Comparison of ENCODE assay signal across 16 mouse cellular contexts in genomic region chr17:87520841-87521240, GRCm38 (mm10).
"Had no signal": no experiment of that assay in that cellular context is flagged by ENCODE, and none has a peak within 500 bp of the region (broad histone marks: within the 10 kb centered on the region; RNA-seq: fewer than 3 reads in every experiment).

No protein-coding gene starts in this region.

- H3K27me3 ChIP-seq: lung, embryonic 15.5 days; midbrain, embryonic 12.5 days; neural tube, embryonic 12.5 days; stomach, embryonic 15.5 days had no signal

- H3K9ac ChIP-seq: liver, postnatal 0 days; lung, embryonic 15.5 days; midbrain, embryonic 12.5 days; neural tube, embryonic 12.5 days; stomach, embryonic 15.5 days had no signal

- H3K27ac ChIP-seq: macrophage; neural tube, embryonic 12.5 days; stomach, embryonic 15.5 days; stomach, postnatal 0 days had no signal

- H3K9me3 ChIP-seq: lung, embryonic 15.5 days; megakaryocyte, embryonic 14.5 days; midbrain, embryonic 12.5 days; neural tube, embryonic 12.5 days; stomach, embryonic 15.5 days had no signal

- H3K4me2 ChIP-seq: lung, embryonic 15.5 days; midbrain, embryonic 12.5 days; neural tube, embryonic 12.5 days; stomach, embryonic 15.5 days had no signal

- H3K4me3 ChIP-seq: lung, embryonic 15.5 days; megakaryocyte, embryonic 14.5 days; midbrain, embryonic 12.5 days; neural tube, embryonic 12.5 days; stomach, embryonic 15.5 days had no signal

- ATAC-seq: liver, postnatal 0 days; lung, postnatal 0 days had no signal

- H3K36me3 ChIP-seq: lung, embryonic 15.5 days; midbrain, embryonic 12.5 days; neural tube, embryonic 12.5 days; stomach, embryonic 15.5 days had no signal

- DNase-seq: liver, postnatal 0 days; lung, adult 2 months; lung, postnatal 14 days; lung, postnatal 36 days; right cerebral cortex, postnatal 14 days; thymus, adult 2 months; thymus, postnatal 25 days; thymus, postnatal 4 days had no signal
